Mouse (Mus musculus) midbrain, embryonic 13.5 days (tissue): Measurements from ENCODE around the gene Rpl12. TPM values are rescaled to one million over a fixed set of nuclear protein-coding genes. Genes with fewer than 3 reads are reported as not detected.

Experiments
- ATAC-seq: fragments of 200-750 bp; cut with Nextera tagmentation; 2 replicates; pipeline ENCODE4 v1.8.0; 2017; ENCODE audit warnings: mild to moderate bottlenecking, moderate TSS enrichment, moderate library complexity
- H3K27ac ChIP-seq: fragments of 300-500 bp; sonication (generic); 2 replicates; pipeline ENCODE4 v1.5.1; 2015; ENCODE audit warnings: inconsistent platforms, mild to moderate bottlenecking, moderate library complexity
- H3K27me3 ChIP-seq: fragments of 300-500 bp; sonication (generic); 2 replicates; pipeline ENCODE4 v1.6.1; 2015; ENCODE audit warnings: mild to moderate bottlenecking, inconsistent platforms
- H3K36me3 ChIP-seq: fragments of 300-500 bp; sonication (generic); 2 replicates; pipeline ENCODE4 v1.6.1; 2015; ENCODE audit warnings: mild to moderate bottlenecking, inconsistent platforms
- H3K4me1 ChIP-seq: fragments of 300-500 bp; sonication (generic); replicated peaks from 2 replicates; pipeline ENCODE4 v1.6.1; 2015; ENCODE audit warnings: inconsistent platforms
- H3K4me2 ChIP-seq: fragments of 300-500 bp; sonication (generic); replicated peaks from 2 replicates; pipeline ENCODE4 v1.6.1; 2015; ENCODE audit warnings: moderate library complexity, mild to moderate bottlenecking, inconsistent platforms
- H3K4me3 ChIP-seq: fragments of 300-500 bp; sonication (generic); replicated peaks from 2 replicates; pipeline ENCODE4 v1.5.1; 2015; ENCODE audit warnings: mild to moderate bottlenecking, inconsistent platforms
- H3K9ac ChIP-seq: fragments of 300-500 bp; sonication (generic); replicated peaks from 2 replicates; pipeline ENCODE4 v1.6.1; 2015; ENCODE audit warnings: mild to moderate bottlenecking, inconsistent platforms
- H3K9me3 ChIP-seq: fragments of 300-500 bp; sonication (generic); 2 replicates; pipeline ENCODE4 v1.6.1; 2016; ENCODE audit warnings: mild to moderate bottlenecking, inconsistent platforms
- WGBS: fragments of 180-500 bp; shearing (Covaris S2); methylation state at CpG from one replicate; pipeline ENCODE4 v1.1.7; 2015; 5-methylcytosine and 5-hydroxymethylcytosine counted together
- polyA plus RNA-seq: library from polyadenylated mRNA; unstranded; fragments of >200 nt; fragmentation: Nextera tagmentation; extraction: Ambion mirVana; gene quantifications from 2 replicates; pipeline ENCODE4 v1.2.1, GENCODE M21; 2015

Rpl12 gene
- polyA plus RNA-seq: 88.9 and 96.0 TPM in 2 replicates

- Histone ChIP-seq H3K4me3 (peak within 1 kb of the TSS; percentile 85), H3K27ac (peak within 1 kb of the TSS; percentile 79), H3K27me3 (no peaks in the 10 kb centered on the region), H3K9me3 (no peaks in the 10 kb centered on the region), H3K4me2 (peak within 1 kb of the TSS; percentile 98), H3K36me3 (peaks cover 36% of the 10 kb centered on the region), H3K9ac (peak within 1 kb of the TSS; percentile 95), H3K4me1 (peaks cover 45% of the 10 kb centered on the region)
- WGBS: 2% methylated on average over 55 of the region's 55 CpGs
- ATAC-seq: peak; percentile 94
These were observed at the start of gene Rpl12, which contains the start of gene Lrsam1 for GRCm38 (mm10) chr2:32961192-32961995. TSS of gene Rpl12 (plus strand) at chr2:32961559. TSS of gene Lrsam1 (minus strand) at chr2:32961614.

GRCm38 (mm10) chr2:32911639-32912182, 49.6 kb upstream of the Rpl12 start:
- H3K9ac ChIP-seq: no peak overlapping the region
- no peak overlapping the region for H3K4me2 ChIP-seq
- 84% methylated on average over 7 of the region's 7 CpGs for WGBS
- H3K27me3 ChIP-seq: no peaks in the 10 kb centered on the region
- H3K27ac ChIP-seq: no peak overlapping the region
- peaks cover 46% of the 10 kb centered on the region for H3K36me3 ChIP-seq
- H3K4me1 ChIP-seq: peaks cover 24% of the 10 kb centered on the region
- H3K4me3 ChIP-seq: no peak overlapping the region
- ATAC-seq: no peak
- no peaks in the 10 kb centered on the region for H3K9me3 ChIP-seq

- Histone ChIP-seq H3K36me3 (peaks cover 46% of the 10 kb centered on the region), H3K4me1 (peaks cover 18% of the 10 kb centered on the region), H3K4me3 (no peak overlapping the region), H3K9ac (no peak overlapping the region), H3K27ac (no peak overlapping the region), H3K4me2 (no peak overlapping the region), H3K27me3 (no peaks in the 10 kb centered on the region), H3K9me3 (no peaks in the 10 kb centered on the region)
- WGBS: 31% methylated on average over 19 of the region's 19 CpGs
- ATAC-seq: 0 out of 2 replicates have a peak, but pooled peaks have one; percentile 18
These were observed 49.1 kb upstream of the Rpl12 start for GRCm38 (mm10) chr2:32912210-32912804.

- no peak for ATAC-seq
- H3K9ac ChIP-seq: 0 out of 2 replicates have a peak overlapping the region, but pooled peaks have one; percentile 23
- no peak overlapping the region for H3K4me3 ChIP-seq
- 0 out of 2 replicates have a peak overlapping the region, but pooled peaks have one; percentile 47 for H3K27ac ChIP-seq
- H3K4me1 ChIP-seq: no peaks in the 10 kb centered on the region
- H3K36me3 ChIP-seq: peaks cover 66% of the 10 kb centered on the region
- H3K4me2 ChIP-seq: no peak overlapping the region
- 79% methylated on average over 5 of the region's 5 CpGs for WGBS
- no peaks in the 10 kb centered on the region for H3K9me3 ChIP-seq
- no peaks in the 10 kb centered on the region for H3K27me3 ChIP-seq
These were observed 47.0 kb upstream of the Rpl12 start for GRCm38 (mm10) chr2:32914362-32914761.

- no peak for ATAC-seq
- H3K27ac ChIP-seq: peak overlapping the region; percentile 47; the same call in 1 of the 2 replicates
- H3K4me2 ChIP-seq: no peak overlapping the region
- peaks cover 68% of the 10 kb centered on the region for H3K36me3 ChIP-seq
- 0 out of 2 replicates have a peak overlapping the region, but pooled peaks have one; percentile 23 for H3K9ac ChIP-seq
- no peaks in the 10 kb centered on the region for H3K27me3 ChIP-seq
- no peaks in the 10 kb centered on the region for H3K4me1 ChIP-seq
- H3K9me3 ChIP-seq: no peaks in the 10 kb centered on the region
- H3K4me3 ChIP-seq: no peak overlapping the region
- WGBS: 49% methylated on average over 3 of the region's 3 CpGs
These were observed 46.5 kb upstream of the Rpl12 start for GRCm38 (mm10) chr2:32914896-32915295.

- H3K36me3 ChIP-seq: peaks cover 75% of the 10 kb centered on the region
- H3K4me3 ChIP-seq: no peak overlapping the region
- H3K27me3 ChIP-seq: no peaks in the 10 kb centered on the region
- no peaks in the 10 kb centered on the region for H3K4me1 ChIP-seq
- no peak overlapping the region for H3K9ac ChIP-seq
- H3K9me3 ChIP-seq: no peaks in the 10 kb centered on the region
- ATAC-seq: no peak
- 86% methylated on average over 11 of the region's 11 CpGs for WGBS
- H3K4me2 ChIP-seq: no peak overlapping the region
- H3K27ac ChIP-seq: no peak overlapping the region
These were observed 43.8 kb upstream of the Rpl12 start for GRCm38 (mm10) chr2:32917526-32917925.

GRCm38 (mm10) chr2:32918391-32918790, 43.0 kb upstream of the Rpl12 start:
- peaks cover 75% of the 10 kb centered on the region for H3K36me3 ChIP-seq
- 85% methylated on average over 9 of the region's 9 CpGs for WGBS
- no peaks in the 10 kb centered on the region for H3K27me3 ChIP-seq
- no peak overlapping the region for H3K4me3 ChIP-seq
- H3K4me1 ChIP-seq: no peaks in the 10 kb centered on the region
- H3K9me3 ChIP-seq: no peaks in the 10 kb centered on the region
- ATAC-seq: no peak
- no peak overlapping the region for H3K9ac ChIP-seq
- no peak overlapping the region for H3K27ac ChIP-seq
- no peak overlapping the region for H3K4me2 ChIP-seq

- Histone ChIP-seq H3K4me2 (no peak overlapping the region), H3K36me3 (peaks cover 86% of the 10 kb centered on the region), H3K4me1 (no peaks in the 10 kb centered on the region), H3K9me3 (no peaks in the 10 kb centered on the region), H3K4me3 (no peak overlapping the region), H3K27ac (no peak overlapping the region), H3K9ac (no peak overlapping the region), H3K27me3 (no peaks in the 10 kb centered on the region)
- WGBS: 88% methylated on average over 7 of the region's 7 CpGs
- ATAC-seq: no peak
These were observed 40.1 kb upstream of the Rpl12 start for GRCm38 (mm10) chr2:32921235-32921634.

GRCm38 (mm10) chr2:32921801-32922380, 39.5 kb upstream of the Rpl12 start:
- WGBS: 86% methylated on average over 15 of the region's 15 CpGs
- ATAC-seq: no peak
- Histone ChIP-seq H3K27ac (no peak overlapping the region), H3K9ac (no peak overlapping the region; the same call in 1 of the 2 replicates), H3K4me2 (no peak overlapping the region), H3K36me3 (peaks cover 90% of the 10 kb centered on the region), H3K4me1 (no peaks in the 10 kb centered on the region), H3K9me3 (no peaks in the 10 kb centered on the region), H3K4me3 (no peak overlapping the region), H3K27me3 (no peaks in the 10 kb centered on the region)

- WGBS: 92% methylated on average over 13 of the region's 13 CpGs
- Histone ChIP-seq H3K27ac (no peak overlapping the region), H3K4me3 (no peak overlapping the region), H3K27me3 (no peaks in the 10 kb centered on the region), H3K4me1 (no peaks in the 10 kb centered on the region), H3K9ac (no peak overlapping the region), H3K9me3 (no peaks in the 10 kb centered on the region), H3K4me2 (no peak overlapping the region), H3K36me3 (peaks cover 94% of the 10 kb centered on the region)
- ATAC-seq: no peak
These were observed 38.8 kb upstream of the Rpl12 start for GRCm38 (mm10) chr2:32922564-32922963.

GRCm38 (mm10) chr2:32923551-32924250, 37.7 kb upstream of the Rpl12 start:
- Histone ChIP-seq H3K4me1 (no peaks in the 10 kb centered on the region), H3K27me3 (no peaks in the 10 kb centered on the region), H3K27ac (no peak overlapping the region), H3K9ac (no peak overlapping the region), H3K4me3 (no peak overlapping the region), H3K36me3 (peaks cover 85% of the 10 kb centered on the region), H3K9me3 (no peaks in the 10 kb centered on the region), H3K4me2 (no peak overlapping the region)
- no peak for ATAC-seq
- 95% methylated on average over 24 of the region's 24 CpGs for WGBS
